Comparison of ENCODE assay signal across 8 mouse cellular contexts in genomic region chr11:69804652-69804940, GRCm38 (mm10). TPM values are rescaled to one million over a fixed set of nuclear protein-coding genes. Genes with fewer than 3 reads are reported as not detected.
A peak's percentile ranks its signal among the peaks of the same experiment; 100 is the strongest.
DNase-seq lines count a peak whose midpoint lies in the region; ATAC-seq and TF ChIP-seq lines count a peak whose summit lies in the region.

No protein-coding gene starts in this region.

- H3K9ac ChIP-seq in heart, embryonic 15.5 days: peak overlapping the region; percentile 62; the same call in 1 of the 2 replicates
- H3K9ac ChIP-seq in midbrain, embryonic 11.5 days (ENCODE audit: low read length): no peak overlapping the region

- H3K4me2 ChIP-seq in heart, embryonic 15.5 days: peak overlapping the region; percentile 97
- H3K4me2 ChIP-seq in midbrain, embryonic 11.5 days: 0 out of 2 replicates have a peak overlapping the region, but pooled peaks have one; percentile 11

- H3K4me3 ChIP-seq in heart, embryonic 15.5 days: peak overlapping the region; percentile 62
- peak overlapping the region; percentile 44; the same call in 1 of the 2 replicates for H3K4me3 ChIP-seq in midbrain, embryonic 11.5 days (ENCODE audit: low read depth, low read length)
- no peak overlapping the region for H3K4me3 ChIP-seq in cerebellum, adult 2 months (replicated peaks; ENCODE audit: insufficient read depth, low read depth, low read length)

- H3K36me3 ChIP-seq in heart, embryonic 15.5 days: no peaks in the 10 kb centered on the region
- H3K36me3 ChIP-seq in midbrain, embryonic 11.5 days (ENCODE audit: control insufficient read depth, insufficient read depth, low read length): no peaks in the 10 kb centered on the region

- H3K27me3 ChIP-seq in heart, embryonic 15.5 days: peaks cover 27% of the 10 kb centered on the region
- H3K27me3 ChIP-seq in midbrain, embryonic 11.5 days (ENCODE audit: control insufficient read depth, insufficient read depth, low read length): peaks cover 51% of the 10 kb centered on the region
- H3K27me3 ChIP-seq in cerebellum, adult 2 months (ENCODE audit: control insufficient read depth, insufficient read depth, low read length): peaks cover 1% of the 10 kb centered on the region; the same call in 1 of the 2 replicates

- WGBS in heart, embryonic 15.5 days: 12% methylated on average over 12 of the region's 12 CpGs
- 7% methylated on average over 12 of the region's 12 CpGs for WGBS in midbrain, embryonic 11.5 days
- WGBS in cerebellum, adult 2 months: 18% methylated on average over 12 of the region's 12 CpGs

- DNase-seq in gastrocnemius, postnatal 10 days: peak; percentile 45
- DNase-seq in gastrocnemius, postnatal 4 days (ENCODE audit: low spot score in 2 of 2): no peak
- DNase-seq in kidney, postnatal 25 days: peak; percentile 68 to 71
- peak; percentile 92 for DNase-seq in midbrain, embryonic 11.5 days (ENCODE audit: low spot score, missing footprints)
- no peak for DNase-seq in cerebellum, adult 2 months
- no peak for DNase-seq in spleen, postnatal 14 days (ENCODE audit: low spot score in 2 of 2)
- no peak for DNase-seq in ovary, postnatal 10 days (ENCODE audit: low spot score)

- TF ChIP-seq POLR2A in cerebellum, adult 2 months (IDR thresholded peaks at IDR 0.05; ENCODE audit: borderline replicate concordance, insufficient read depth, low read length): no peak

- H3K9me3 ChIP-seq in heart, embryonic 15.5 days (replicated peaks): no peaks in the 10 kb centered on the region
- H3K9me3 ChIP-seq in midbrain, embryonic 11.5 days (ENCODE audit: control insufficient read depth, low read length): no peaks in the 10 kb centered on the region

- no peak for ATAC-seq in heart, embryonic 15.5 days (replicated peaks; ENCODE audit: insufficient number of reproducible peaks, insufficient read depth, low FRiP score, low read depth)
- no peak for ATAC-seq in midbrain, embryonic 11.5 days (ENCODE audit: low FRiP score)

- H3K4me1 ChIP-seq in heart, embryonic 15.5 days (replicated peaks): peaks cover 55% of the 10 kb centered on the region
- H3K4me1 ChIP-seq in midbrain, embryonic 11.5 days (ENCODE audit: control insufficient read depth, insufficient read depth, low read length): peaks cover 43% of the 10 kb centered on the region
- H3K4me1 ChIP-seq in cerebellum, adult 2 months (ENCODE audit: control insufficient read depth, insufficient read depth, low read length): peaks cover 7% of the 10 kb centered on the region; the same call in 1 of the 2 replicates

- no peak overlapping the region for H3K27ac ChIP-seq in heart, embryonic 15.5 days
- no peak overlapping the region for H3K27ac ChIP-seq in midbrain, embryonic 11.5 days (ENCODE audit: low read depth, low read length)
- no peak overlapping the region for H3K27ac ChIP-seq in cerebellum, adult 2 months (ENCODE audit: insufficient read depth, low read length)

- no peak for TF ChIP-seq CTCF in cerebellum, adult 2 months (IDR thresholded peaks at IDR 0.05; ENCODE audit: borderline replicate concordance, insufficient read depth, low read depth, low read length)

RNA-seq across cellular contexts. Expression of gene Tmem102, which starts 0.8 kb away (rescaled TPM):
- not detected for total RNA-seq in gastrocnemius, postnatal 10 days (2021)
- not detected for total RNA-seq in gastrocnemius, postnatal 4 days (2021)
- polyA plus RNA-seq in heart, embryonic 15.5 days (2015; fragmentation: Nextera tagmentation; extraction: Ambion mirVana): 1.1 and 2.6 TPM in 2 replicates
- polyA plus RNA-seq in midbrain, embryonic 11.5 days (2014; fragmentation: Nextera tagmentation; extraction: Ambion mirVana): 0.20 and 0.23 TPM in 2 replicates
- polyA plus RNA-seq in cerebellum, adult 2 months (2012; rRNA removed): 0.28 and 0.36 TPM in 2 replicates

RNA-seq across cellular contexts. Expression of gene Fgf11, which starts 2.9 kb away (rescaled TPM):
- total RNA-seq in gastrocnemius, postnatal 10 days (2021): 10 to 100 TPM; 10.5 to 12.2 TPM
- total RNA-seq in gastrocnemius, postnatal 4 days (2021): 10 to 100 TPM; 10.1 to 13.8 TPM
- 1.8 and 2.9 TPM in 2 replicates for polyA plus RNA-seq in heart, embryonic 15.5 days (2015; fragmentation: Nextera tagmentation; extraction: Ambion mirVana)
- polyA plus RNA-seq in midbrain, embryonic 11.5 days (2014; fragmentation: Nextera tagmentation; extraction: Ambion mirVana): 1.3 and 1.5 TPM in 2 replicates
- polyA plus RNA-seq in cerebellum, adult 2 months (2012; rRNA removed): 47.0 and 49.4 TPM in 2 replicates

RNA-seq across cellular contexts. Expression of gene Chrnb1, which starts 8.9 kb away (rescaled TPM):
- total RNA-seq in gastrocnemius, postnatal 10 days (2021): 100 to 1,000 TPM; 105 to 124 TPM
- total RNA-seq in gastrocnemius, postnatal 4 days (2021): 100 to 1,000 TPM in 1 of 2 experiments, 10 to 100 TPM in 1; 95.1 to 110 TPM
- 5.4 and 7.5 TPM in 2 replicates for polyA plus RNA-seq in heart, embryonic 15.5 days (2015; fragmentation: Nextera tagmentation; extraction: Ambion mirVana)
- 0.67 and 0.79 TPM in 2 replicates for polyA plus RNA-seq in midbrain, embryonic 11.5 days (2014; fragmentation: Nextera tagmentation; extraction: Ambion mirVana)
- 1.6 and 2.9 TPM in 2 replicates for polyA plus RNA-seq in cerebellum, adult 2 months (2012; rRNA removed)

RNA-seq across cellular contexts. Expression of gene Gm39566, which starts 10.5 kb away (rescaled TPM):
- not detected for total RNA-seq in gastrocnemius, postnatal 10 days (2021)
- not detected for total RNA-seq in gastrocnemius, postnatal 4 days (2021)
- polyA plus RNA-seq in heart, embryonic 15.5 days (2015; fragmentation: Nextera tagmentation; extraction: Ambion mirVana): not detected in 2 replicates
- not detected in 2 replicates for polyA plus RNA-seq in midbrain, embryonic 11.5 days (2014; fragmentation: Nextera tagmentation; extraction: Ambion mirVana)
- not detected in 2 replicates for polyA plus RNA-seq in cerebellum, adult 2 months (2012; rRNA removed)

RNA-seq across cellular contexts. Expression of gene Spem2, which starts 13.7 kb away (rescaled TPM):
- not detected for total RNA-seq in gastrocnemius, postnatal 10 days (2021)
- total RNA-seq in gastrocnemius, postnatal 4 days (2021): not detected
- not detected in 2 replicates for polyA plus RNA-seq in heart, embryonic 15.5 days (2015; fragmentation: Nextera tagmentation; extraction: Ambion mirVana)
- polyA plus RNA-seq in midbrain, embryonic 11.5 days (2014; fragmentation: Nextera tagmentation; extraction: Ambion mirVana): not detected in 2 replicates
- not detected in 2 replicates for polyA plus RNA-seq in cerebellum, adult 2 months (2012; rRNA removed)

Comparison
In these comparisons a context has a peak if more than half of its experiments do, and no peak if none do; other contexts are left out.
1. DNase-seq: peak in gastrocnemius, postnatal 10 days (single experiment), kidney, postnatal 25 days (2 of 2) and midbrain, embryonic 11.5 days (single experiment); none in gastrocnemius, postnatal 4 days (0 of 2), cerebellum, adult 2 months (0 of 2), spleen, postnatal 14 days (0 of 2) and ovary, postnatal 10 days (single experiment).
2. RNA of gene Fgf11, which starts 2.9 kb away (polyA plus RNA-seq): 47.0 to 49.4 TPM in cerebellum, adult 2 months; 1.8 to 2.9 TPM in heart, embryonic 15.5 days and 1.3 to 1.5 TPM in midbrain, embryonic 11.5 days; every median in the first group is over 10 times any median in the second.